Comparison of ENCODE assay signal across 22 mouse cellular contexts in genomic region chr7:4611921-4612341, GRCm38 (mm10). TPM values are rescaled to one million over a fixed set of nuclear protein-coding genes. Genes with fewer than 3 reads are reported as not detected.
DNase-seq lines count a peak whose midpoint lies in the region; ATAC-seq and TF ChIP-seq lines count a peak whose summit lies in the region.
"Had no signal": no experiment of that assay in that cellular context is flagged by ENCODE, and none has a peak within 500 bp of the region (broad histone marks: within the 10 kb centered on the region; RNA-seq: fewer than 3 reads in every experiment).

No protein-coding gene starts in this region.

- peak; percentile 25 for DNase-seq in ZHBTc4 (ENCODE audit: low read depth, low spot score)
- DNase-seq in cerebellum, adult 18-20 months, result peak; percentile 80 to 86
- peak; percentile 91 for DNase-seq in cerebellum, adult 9-11 months
- DNase-seq in urinary bladder, postnatal 4 days (ENCODE audit: low spot score in 2 of 2), result no peak
- DNase-seq in urinary bladder, postnatal 25 days (ENCODE audit: low spot score), result no peak
- DNase-seq in gastrocnemius, adult 18-20 months (ENCODE audit: low spot score), result no peak
- DNase-seq: adrenal gland, postnatal 10 days; gastrocnemius, postnatal 36 days; heart, adult 18-20 months; heart, postnatal 10 days; kidney, adult 8-10 months had no signal

- H3K9me3 ChIP-seq in E14TG2a.4 (ENCODE audit: low read length), result no peaks in the 10 kb centered on the region
- H3K9me3 ChIP-seq: embryonic facial prominence, embryonic 10.5 days; forebrain, embryonic 10.5 days; G1E; heart, embryonic 10.5 days; hindbrain, embryonic 15.5 days had no signal

- peak overlapping the region; percentile 53 for H3K4me3 ChIP-seq in E14TG2a.4 (replicated peaks; ENCODE audit: low read length)
- H3K4me3 ChIP-seq: embryonic facial prominence, embryonic 10.5 days; forebrain, embryonic 10.5 days; heart, embryonic 10.5 days; hindbrain, embryonic 15.5 days had no signal

- no peak for ATAC-seq in erythroid progenitor cell, adult 5-6 weeks (replicated peaks; ENCODE audit: low FRiP score, poor library complexity, severe bottlenecking)
- ATAC-seq: forebrain, embryonic 14.5 days; intestine, embryonic 16.5 days had no signal

- H3K36me3 ChIP-seq in E14TG2a.4 (ENCODE audit: insufficient read depth, low read length), result no peaks in the 10 kb centered on the region
- H3K36me3 ChIP-seq: embryonic facial prominence, embryonic 10.5 days; forebrain, embryonic 10.5 days; G1E; heart, embryonic 10.5 days; hindbrain, embryonic 15.5 days had no signal

- H3K4me1 ChIP-seq in E14TG2a.4 (replicated peaks; ENCODE audit: low read depth, low read length), result peaks cover 13% of the 10 kb centered on the region
- H3K4me1 ChIP-seq: embryonic facial prominence, embryonic 10.5 days; forebrain, embryonic 10.5 days; heart, embryonic 10.5 days; hindbrain, embryonic 15.5 days had no signal

- 0 out of 2 replicates have a peak, but pooled peaks cover 5% of the 10 kb centered on the region for H3K27me3 ChIP-seq in E14TG2a.4 (ENCODE audit: insufficient read depth, low read length)
- H3K27me3 ChIP-seq: hindbrain, embryonic 15.5 days had no signal

- no peak for TF ChIP-seq CTCF in E14TG2a.4 (conservative IDR thresholded peaks at IDR 0.05; ENCODE audit: low read length)

RNA-seq across cellular contexts. Expression of gene Ptprh, which starts 8.1 kb away (rescaled TPM):
- not detected in 2 replicates for total RNA-seq in erythroid progenitor cell, adult 5-6 weeks (2015; ENCODE audit: low replicate concordance)
- total RNA-seq in erythroid progenitor cell, adult 5-6 weeks (2017; ENCODE audit: low replicate concordance), result not detected in 2 replicates
- total RNA-seq in gastrocnemius, adult 18-20 months (2021), result not detected
- total RNA-seq: adrenal gland, postnatal 10 days; gastrocnemius, adult 8-10 months; gastrocnemius, postnatal 36 days; heart, adult 18-20 months; heart, postnatal 10 days; hematopoietic stem cell, adult 5-6 weeks had no signal

RNA-seq across cellular contexts. Expression of gene Tmem86b, which starts 19.3 kb away (rescaled TPM):
- total RNA-seq in erythroid progenitor cell, adult 5-6 weeks (2015; ENCODE audit: low replicate concordance), result 72.1 and 91.0 TPM in 2 replicates
- total RNA-seq in erythroid progenitor cell, adult 5-6 weeks (2017; ENCODE audit: low replicate concordance), result 37.6 and 45.8 TPM in 2 replicates
- 1 to 10 TPM; 2.3 to 2.6 TPM for total RNA-seq in gastrocnemius, adult 18-20 months (2021)

RNA-seq across cellular contexts. Expression of gene Ppp6r1, which starts 46.9 kb away (rescaled TPM):
- 62.0 and 84.3 TPM in 2 replicates for total RNA-seq in erythroid progenitor cell, adult 5-6 weeks (2015; ENCODE audit: low replicate concordance)
- 73.6 and 85.1 TPM in 2 replicates for total RNA-seq in erythroid progenitor cell, adult 5-6 weeks (2017; ENCODE audit: low replicate concordance)
- 10 to 100 TPM; 45.8 to 46.6 TPM for total RNA-seq in gastrocnemius, adult 18-20 months (2021)

Comparison
In these comparisons a context has a peak if more than half of its experiments do, and no peak if none do; other contexts are left out.
1. DNase-seq: peak in ZHBTc4 (single experiment), cerebellum, adult 18-20 months (2 of 2) and cerebellum, adult 9-11 months (single experiment); none in urinary bladder, postnatal 4 days (0 of 2), urinary bladder, postnatal 25 days (single experiment) and gastrocnemius, adult 18-20 months (single experiment).
2. RNA of gene Tmem86b, which starts 19.3 kb away (total RNA-seq): 37.6 to 91.0 TPM in erythroid progenitor cell, adult 5-6 weeks; 2.3 to 2.6 TPM in gastrocnemius, adult 18-20 months; every median in the first group is over 10 times any median in the second.